Comparison of ENCODE assay signal across 7 mouse cellular contexts in the genomic region with DNA sequence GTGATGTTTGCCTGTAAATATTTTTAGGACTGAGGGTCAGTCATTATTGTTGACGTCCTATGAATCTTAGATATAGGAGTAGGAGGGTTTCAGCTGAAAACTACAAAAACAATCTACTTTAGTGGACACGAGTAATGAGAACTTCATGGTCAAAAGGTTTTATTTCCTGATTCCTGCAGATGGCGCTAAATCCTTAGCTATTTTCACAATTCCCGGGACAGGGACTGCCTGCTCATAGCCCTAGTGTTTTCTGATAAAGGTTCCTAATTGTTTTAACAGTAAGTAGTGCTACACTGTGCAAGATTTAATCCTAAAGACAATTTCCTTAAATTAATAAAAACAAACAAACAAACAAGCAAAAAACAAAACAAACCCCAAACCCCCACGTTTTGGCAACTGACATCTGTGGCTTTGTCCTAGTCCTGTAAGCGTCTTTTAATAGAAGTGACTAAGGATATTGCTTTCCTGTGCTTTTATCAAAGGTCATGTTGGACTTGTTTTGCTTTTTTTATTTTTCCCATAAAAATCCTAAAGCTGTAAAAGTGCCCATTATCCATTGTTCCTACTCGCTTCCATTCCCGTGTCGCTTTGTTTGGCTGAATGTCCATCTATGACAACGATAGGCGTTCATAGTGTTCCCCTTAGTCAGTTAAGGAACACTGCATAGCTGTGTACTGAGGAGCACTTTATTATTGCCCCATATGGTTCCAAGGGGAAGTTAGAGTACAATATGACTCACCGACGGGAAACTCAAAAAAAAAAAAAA. TPM values are rescaled to one million over a fixed set of nuclear protein-coding genes. Genes with fewer than 3 reads are reported as not detected.
A peak's percentile ranks its signal among the peaks of the same experiment; 100 is the strongest.
DNase-seq lines count a peak whose midpoint lies in the region; ATAC-seq and TF ChIP-seq lines count a peak whose summit lies in the region.

No protein-coding gene starts in this region.

- WGBS in liver, postnatal 0 days (ENCODE audit: insufficient replicate concordance), result 23% methylated on average over 13 of the region's 13 CpGs

- peak; percentile 83 for ATAC-seq in liver, postnatal 0 days

- no peaks in the 10 kb centered on the region for H3K4me1 ChIP-seq in brown adipose tissue, adult 24 weeks (ENCODE audit: control insufficient read depth, insufficient read depth, insufficient read length, low read length)
- H3K4me1 ChIP-seq in liver, postnatal 0 days (ENCODE audit: insufficient read depth), result no peaks in the 10 kb centered on the region

- peak; percentile 60 for TF ChIP-seq CTCF in liver, postnatal 0 days (IDR thresholded peaks at IDR 0.05; ENCODE audit: low read depth)

- no peaks in the 10 kb centered on the region for H3K36me3 ChIP-seq in liver, postnatal 0 days (replicated peaks; ENCODE audit: insufficient read depth, low read length)
- H3K36me3 ChIP-seq in splenic B cell, adult 2 months (ENCODE audit: control insufficient read depth, insufficient read depth, low read length, poor library complexity, severe bottlenecking), result no peaks in the 10 kb centered on the region

- no peaks in the 10 kb centered on the region for H3K27me3 ChIP-seq in liver, postnatal 0 days (ENCODE audit: insufficient read depth, low read length)
- H3K27me3 ChIP-seq in splenic B cell, adult 2 months (ENCODE audit: control insufficient read depth, insufficient read depth, low read length, poor library complexity, severe bottlenecking), result no peaks in the 10 kb centered on the region

- no peak overlapping the region for H3K9ac ChIP-seq in liver, postnatal 0 days (replicated peaks)

- H3K4me2 ChIP-seq in liver, postnatal 0 days (ENCODE audit: low read depth, low read length), result no peak overlapping the region

- TF ChIP-seq EP300 in liver, postnatal 0 days (IDR thresholded peaks at IDR 0.05; ENCODE audit: low read depth), result no peak

- H3K4me3 ChIP-seq in brown adipose tissue, adult 24 weeks (ENCODE audit: insufficient read depth, low read depth, low read length), result peak overlapping the region; percentile 31
- no peak overlapping the region for H3K4me3 ChIP-seq in liver, postnatal 0 days (ENCODE audit: low read depth, low read length)

- no peaks in the 10 kb centered on the region for H3K9me3 ChIP-seq in liver, postnatal 0 days (ENCODE audit: low read length)

- DNase-seq in testis, postnatal 14 days (ENCODE audit: low spot score), result peak; percentile 21
- DNase-seq in testis, postnatal 10 days (ENCODE audit: low spot score), result no peak
- peak; percentile 59 for DNase-seq in forelimb bud, embryonic 11.5 days (ENCODE audit: low read depth, low spot score)
- peak; percentile 63 for DNase-seq in kidney, adult 9 months
- no peak for DNase-seq in liver, postnatal 0 days
- peak; percentile 1 for DNase-seq in splenic B cell, adult 2 months (ENCODE audit: low read depth, low spot score)

- H3K27ac ChIP-seq in brown adipose tissue, adult 24 weeks (replicated peaks; ENCODE audit: low read depth, low read length), result peak overlapping the region; percentile 67
- H3K27ac ChIP-seq in liver, postnatal 0 days (ENCODE audit: low read depth), result no peak overlapping the region

RNA-seq across cellular contexts. Expression of gene Akr1e1, which starts 53.5 kb away (rescaled TPM):
- polyA plus RNA-seq in brown adipose tissue, adult 24 weeks (2012; ENCODE audit: insufficient read depth, insufficient read length, missing spikeins), result 37.6 and 50.4 TPM in 2 replicates
- 21.3 and 24.7 TPM in 2 replicates for polyA plus RNA-seq in liver, postnatal 0 days (2015; fragmentation: Nextera tagmentation; extraction: Ambion mirVana)

Comparison
In these comparisons a context has a peak if more than half of its experiments do, and no peak if none do; other contexts are left out.
1. DNase-seq: peak in testis, postnatal 14 days (single experiment), forelimb bud, embryonic 11.5 days (single experiment), kidney, adult 9 months (single experiment) and splenic B cell, adult 2 months (single experiment); none in testis, postnatal 10 days (single experiment) and liver, postnatal 0 days (single experiment).